Mouse (Mus musculus): ENCODE data around the gene Lepr. TPM values are rescaled to one million over a fixed set of nuclear protein-coding genes. Genes with fewer than 3 reads are reported as not detected.

Gene Lepr
- polyA plus RNA-seq, 1 experiment = 1.7 TPM

DNA sequence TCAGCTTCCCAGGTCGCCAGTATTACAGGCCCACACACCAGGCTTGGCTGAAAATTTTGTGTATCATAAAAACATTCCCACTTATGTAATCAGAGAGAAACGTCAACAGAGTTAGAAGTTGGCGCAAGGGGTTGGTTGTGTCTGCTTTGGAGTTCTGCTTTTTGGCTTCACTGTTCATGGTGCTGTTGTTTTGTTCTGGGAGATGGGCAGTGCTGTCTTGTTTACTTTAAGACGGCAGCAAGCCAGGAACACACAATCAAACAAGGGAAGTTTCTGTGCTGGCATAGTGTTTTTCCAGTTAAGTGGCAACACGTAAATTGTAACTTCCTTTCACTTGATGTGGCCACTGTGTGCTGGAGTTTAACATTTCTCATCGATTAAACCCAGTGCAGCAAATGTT, 22.7 kb upstream of the Lepr start:
- no peaks in the 10 kb centered on the region for H3K4me1 ChIP-seq (ENCODE audit: control insufficient read depth, insufficient read depth, low read length)
- H3K9ac ChIP-seq (ENCODE audit: low read depth, poor library complexity, severe bottlenecking) = no peak overlapping the region
- no peaks in the 10 kb centered on the region for H3K27me3 ChIP-seq (ENCODE audit: control insufficient read depth, insufficient read depth, low read length, poor library complexity, severe bottlenecking)
- no peaks in the 10 kb centered on the region for H3K36me3 ChIP-seq (ENCODE audit: control insufficient read depth, insufficient read depth, low read length, poor library complexity, severe bottlenecking)
- H3K4me3 ChIP-seq (ENCODE audit: low read depth, low read length) = no peak overlapping the region
- TF ChIP-seq POLR2A (IDR thresholded peaks at IDR 0.05; ENCODE audit: insufficient read depth, low read length) = no peak
- TF ChIP-seq CTCF (IDR thresholded peaks at IDR 0.05; ENCODE audit: low read depth, low read length) = no peak
- TF ChIP-seq EP300 (IDR thresholded peaks at IDR 0.05; ENCODE audit: insufficient read depth, low read depth, low read length) = no peak
- H3K9me3 ChIP-seq (replicated peaks; ENCODE audit: control insufficient read depth, insufficient read depth, low read length, poor library complexity, severe bottlenecking) = no peaks in the 10 kb centered on the region
- H3K27ac ChIP-seq (ENCODE audit: insufficient read depth, low read length) = no peak overlapping the region

DNA sequence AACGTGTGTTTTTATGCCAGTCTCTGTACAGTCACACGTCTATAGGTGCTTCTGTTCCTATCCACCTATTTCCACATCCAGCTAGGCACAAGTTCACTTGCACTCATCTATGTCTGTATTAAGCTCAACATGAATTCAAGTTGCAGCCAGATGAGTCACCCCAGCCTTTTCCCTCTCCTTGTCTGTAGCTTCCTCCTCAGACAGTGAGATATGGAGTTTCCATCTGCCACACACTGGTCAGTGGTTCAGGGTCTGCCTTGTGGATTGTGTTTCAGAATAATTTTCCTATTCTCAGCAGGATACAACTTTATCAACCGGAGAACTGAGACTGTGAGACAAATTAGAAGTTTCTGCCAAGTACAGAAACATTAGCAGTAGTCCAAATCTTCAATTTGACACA, 20.0 kb upstream of the Lepr start:
- H3K27ac ChIP-seq (ENCODE audit: insufficient read depth, low read length) = no peak overlapping the region
- H3K27me3 ChIP-seq (ENCODE audit: control insufficient read depth, insufficient read depth, low read length, poor library complexity, severe bottlenecking) = no peaks in the 10 kb centered on the region
- no peaks in the 10 kb centered on the region for H3K4me1 ChIP-seq (ENCODE audit: control insufficient read depth, insufficient read depth, low read length)
- no peaks in the 10 kb centered on the region for H3K36me3 ChIP-seq (ENCODE audit: control insufficient read depth, insufficient read depth, low read length, poor library complexity, severe bottlenecking)
- H3K9me3 ChIP-seq (replicated peaks; ENCODE audit: control insufficient read depth, insufficient read depth, low read length, poor library complexity, severe bottlenecking) = no peaks in the 10 kb centered on the region
- no peak overlapping the region for H3K9ac ChIP-seq (ENCODE audit: low read depth, poor library complexity, severe bottlenecking)
- H3K4me3 ChIP-seq (ENCODE audit: low read depth, low read length) = no peak overlapping the region
- TF ChIP-seq POLR2A (IDR thresholded peaks at IDR 0.05; ENCODE audit: insufficient read depth, low read length) (no peak), CTCF (IDR thresholded peaks at IDR 0.05; ENCODE audit: low read depth, low read length) (no peak), EP300 (IDR thresholded peaks at IDR 0.05; ENCODE audit: insufficient read depth, low read depth, low read length) (no peak)

DNA sequence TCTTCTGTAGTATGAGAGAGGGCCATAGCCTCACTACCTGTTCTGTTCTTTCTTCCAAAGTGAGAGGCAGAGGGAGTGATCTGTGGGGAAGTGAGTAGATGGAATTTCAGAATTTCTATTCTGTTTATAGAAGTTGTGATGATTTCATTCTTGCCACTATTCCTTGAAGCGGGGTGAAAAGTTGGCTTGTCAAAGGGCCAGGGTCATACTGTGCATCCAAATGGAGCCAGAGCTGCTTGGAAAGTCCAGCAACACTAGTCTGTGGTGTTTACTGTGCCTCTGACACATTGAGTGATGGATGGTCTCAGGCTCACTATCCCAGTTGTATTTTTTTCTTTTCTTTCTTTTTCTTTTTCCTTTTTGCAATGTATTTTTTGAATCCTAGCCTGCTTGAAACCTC, 17.8 kb upstream of the Lepr start:
- Histone ChIP-seq H3K9me3 (replicated peaks; ENCODE audit: control insufficient read depth, insufficient read depth, low read length, poor library complexity, severe bottlenecking) (no peaks in the 10 kb centered on the region), H3K9ac (ENCODE audit: low read depth, poor library complexity, severe bottlenecking) (no peak overlapping the region)

DNA sequence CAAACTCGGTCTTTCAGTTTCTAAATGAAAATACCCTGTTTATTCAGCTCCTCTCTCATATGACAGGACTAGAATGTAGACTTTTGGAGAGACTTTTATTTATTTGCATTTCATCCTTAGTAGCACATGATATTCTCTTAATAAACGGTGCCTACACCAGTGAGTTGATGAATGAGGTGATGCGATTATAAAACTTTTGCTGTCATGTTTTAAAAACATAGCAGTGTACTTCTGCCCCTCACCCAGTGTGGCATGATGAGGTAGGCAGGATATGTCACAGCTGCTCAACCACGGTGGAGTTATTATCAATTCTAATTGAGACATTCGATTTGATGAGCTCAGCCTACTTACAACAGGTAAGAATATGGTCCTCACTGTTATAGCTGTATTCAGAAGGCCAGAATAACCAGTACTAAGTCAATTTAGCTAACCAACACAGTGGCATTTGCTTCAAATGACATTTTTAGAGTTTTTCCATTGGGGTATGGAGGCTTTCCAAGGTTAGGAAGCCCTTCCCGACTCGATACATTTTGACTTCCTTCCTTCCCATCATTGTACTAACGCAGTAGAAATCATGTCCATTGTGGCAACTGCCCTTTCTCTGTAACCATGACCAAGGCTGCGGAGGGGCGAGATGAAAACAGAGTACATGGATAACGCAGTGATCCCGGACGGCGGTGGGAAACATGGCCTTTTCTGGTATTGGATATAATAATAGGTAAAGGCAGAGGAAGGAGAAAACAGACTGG, 16.1 kb upstream of the Lepr start:
- H3K4me1 ChIP-seq (ENCODE audit: control insufficient read depth, insufficient read depth, low read length) = no peaks in the 10 kb centered on the region
- H3K9ac ChIP-seq (ENCODE audit: low read depth, poor library complexity, severe bottlenecking) = no peak overlapping the region
- no peaks in the 10 kb centered on the region for H3K27me3 ChIP-seq (ENCODE audit: control insufficient read depth, insufficient read depth, low read length, poor library complexity, severe bottlenecking)
- H3K27ac ChIP-seq (ENCODE audit: insufficient read depth, low read length) = no peak overlapping the region
- no peak overlapping the region for H3K4me3 ChIP-seq (ENCODE audit: low read depth, low read length)
- H3K9me3 ChIP-seq (replicated peaks; ENCODE audit: control insufficient read depth, insufficient read depth, low read length, poor library complexity, severe bottlenecking) = no peaks in the 10 kb centered on the region
- H3K36me3 ChIP-seq (ENCODE audit: control insufficient read depth, insufficient read depth, low read length, poor library complexity, severe bottlenecking) = no peaks in the 10 kb centered on the region
- TF ChIP-seq POLR2A (IDR thresholded peaks at IDR 0.05; ENCODE audit: insufficient read depth, low read length) = no peak
- no peak for TF ChIP-seq CTCF (IDR thresholded peaks at IDR 0.05; ENCODE audit: low read depth, low read length)
- no peak for TF ChIP-seq EP300 (IDR thresholded peaks at IDR 0.05; ENCODE audit: insufficient read depth, low read depth, low read length)

More for the DNA sequence above, 17.8 kb upstream of the Lepr start:
- TF ChIP-seq EP300 (IDR thresholded peaks at IDR 0.05; ENCODE audit: insufficient read depth, low read depth, low read length) (no peak), CTCF (IDR thresholded peaks at IDR 0.05; ENCODE audit: low read depth, low read length) (no peak), POLR2A (IDR thresholded peaks at IDR 0.05; ENCODE audit: insufficient read depth, low read length) (no peak)
- Histone ChIP-seq H3K4me3 (ENCODE audit: low read depth, low read length) (no peak overlapping the region), H3K4me1 (ENCODE audit: control insufficient read depth, insufficient read depth, low read length) (no peaks in the 10 kb centered on the region), H3K27ac (ENCODE audit: insufficient read depth, low read length) (no peak overlapping the region), H3K27me3 (ENCODE audit: control insufficient read depth, insufficient read depth, low read length, poor library complexity, severe bottlenecking) (no peaks in the 10 kb centered on the region), H3K36me3 (ENCODE audit: control insufficient read depth, insufficient read depth, low read length, poor library complexity, severe bottlenecking) (no peaks in the 10 kb centered on the region)

GRCm38 (mm10) chr4:101705325-101705724, 11.9 kb upstream of the Lepr start:
- Histone ChIP-seq H3K4me3 (ENCODE audit: low read depth, low read length) (no peak overlapping the region), H3K27me3 (ENCODE audit: control insufficient read depth, insufficient read depth, low read length, poor library complexity, severe bottlenecking) (no peaks in the 10 kb centered on the region), H3K9me3 (replicated peaks; ENCODE audit: control insufficient read depth, insufficient read depth, low read length, poor library complexity, severe bottlenecking) (no peaks in the 10 kb centered on the region), H3K4me1 (ENCODE audit: control insufficient read depth, insufficient read depth, low read length) (no peaks in the 10 kb centered on the region), H3K27ac (ENCODE audit: insufficient read depth, low read length) (no peak overlapping the region), H3K36me3 (ENCODE audit: control insufficient read depth, insufficient read depth, low read length, poor library complexity, severe bottlenecking) (no peaks in the 10 kb centered on the region), H3K9ac (ENCODE audit: low read depth, poor library complexity, severe bottlenecking) (no peak overlapping the region)
- TF ChIP-seq CTCF (IDR thresholded peaks at IDR 0.05; ENCODE audit: low read depth, low read length) = no peak
- no peak for TF ChIP-seq EP300 (IDR thresholded peaks at IDR 0.05; ENCODE audit: insufficient read depth, low read depth, low read length)

DNA sequence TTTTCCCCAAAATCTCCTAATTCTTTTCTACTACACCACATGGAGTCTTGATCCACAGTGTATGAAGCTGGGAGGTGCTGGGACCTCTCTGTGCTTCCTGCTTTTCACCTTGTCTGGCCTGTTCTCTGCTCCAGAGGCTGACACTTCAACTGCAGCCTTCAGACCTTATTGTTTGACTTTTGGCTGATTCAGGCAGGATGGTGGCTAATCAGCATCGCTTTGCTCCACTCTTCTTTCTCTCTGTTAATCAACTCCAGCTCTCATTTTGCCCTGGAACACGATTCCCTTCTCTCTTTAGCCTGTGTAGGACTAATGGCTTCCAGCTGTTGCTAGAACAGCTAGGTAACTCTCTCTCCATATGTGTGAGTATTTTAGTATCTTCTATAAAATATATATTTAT, 10.0 kb upstream of the Lepr start:
- H3K9me3 ChIP-seq (replicated peaks; ENCODE audit: control insufficient read depth, insufficient read depth, low read length, poor library complexity, severe bottlenecking) = no peaks in the 10 kb centered on the region
- no peaks in the 10 kb centered on the region for H3K27me3 ChIP-seq (ENCODE audit: control insufficient read depth, insufficient read depth, low read length, poor library complexity, severe bottlenecking)
- no peaks in the 10 kb centered on the region for H3K4me1 ChIP-seq (ENCODE audit: control insufficient read depth, insufficient read depth, low read length)
- H3K9ac ChIP-seq (ENCODE audit: low read depth, poor library complexity, severe bottlenecking) = no peak overlapping the region
- H3K27ac ChIP-seq (ENCODE audit: insufficient read depth, low read length) = no peak overlapping the region
- no peak overlapping the region for H3K4me3 ChIP-seq (ENCODE audit: low read depth, low read length)
- TF ChIP-seq EP300 (IDR thresholded peaks at IDR 0.05; ENCODE audit: insufficient read depth, low read depth, low read length) (no peak), POLR2A (IDR thresholded peaks at IDR 0.05; ENCODE audit: insufficient read depth, low read length) (no peak), CTCF (IDR thresholded peaks at IDR 0.05; ENCODE audit: low read depth, low read length) (no peak)
- H3K36me3 ChIP-seq (ENCODE audit: control insufficient read depth, insufficient read depth, low read length, poor library complexity, severe bottlenecking) = no peaks in the 10 kb centered on the region
